In genomic region chr7:66179711-66180110, GRCm38 (mm10) we compare ENCODE assay signal across 15 mouse cellular contexts.
DNase-seq lines count a peak whose midpoint lies in the region; ATAC-seq and TF ChIP-seq lines count a peak whose summit lies in the region.
"Had no signal": no experiment of that assay in that cellular context is flagged by ENCODE, and none has a peak within 500 bp of the region (broad histone marks: within the 10 kb centered on the region; RNA-seq: fewer than 3 reads in every experiment).

No protein-coding gene starts in this region.

- H3K36me3 ChIP-seq in limb, embryonic 15.5 days, result peaks cover 12% of the 10 kb centered on the region
- peaks cover 16% of the 10 kb centered on the region for H3K36me3 ChIP-seq in limb, embryonic 10.5 days
- peaks cover 3% of the 10 kb centered on the region; the same call in 1 of the 2 replicates for H3K36me3 ChIP-seq in liver, postnatal 0 days (replicated peaks; ENCODE audit: insufficient read depth, low read length)

- TF ChIP-seq EP300 in liver, postnatal 0 days (IDR thresholded peaks at IDR 0.05; ENCODE audit: low read depth), result no peak

- no peaks in the 10 kb centered on the region for H3K9me3 ChIP-seq in limb, embryonic 15.5 days
- H3K9me3 ChIP-seq in limb, embryonic 10.5 days (replicated peaks), result no peaks in the 10 kb centered on the region
- no peaks in the 10 kb centered on the region for H3K9me3 ChIP-seq in liver, postnatal 0 days (ENCODE audit: low read length)
- H3K9me3 ChIP-seq: heart, embryonic 10.5 days; limb, embryonic 13.5 days; neural tube, embryonic 12.5 days had no signal

- H3K27ac ChIP-seq in limb, embryonic 15.5 days, result peak overlapping the region; percentile 50; the same call in 1 of the 2 replicates
- no peak overlapping the region for H3K27ac ChIP-seq in limb, embryonic 10.5 days
- H3K27ac ChIP-seq in liver, postnatal 0 days (ENCODE audit: low read depth), result no peak overlapping the region
- H3K27ac ChIP-seq: hindbrain, embryonic 14.5 days; limb, embryonic 13.5 days; neural tube, embryonic 12.5 days had no signal

- no peak overlapping the region for H3K4me2 ChIP-seq in limb, embryonic 15.5 days
- no peak overlapping the region for H3K4me2 ChIP-seq in liver, postnatal 0 days (ENCODE audit: low read depth, low read length)
- H3K4me2 ChIP-seq: hindbrain, embryonic 14.5 days; limb, embryonic 13.5 days; neural tube, embryonic 12.5 days had no signal

- no peak for TF ChIP-seq CTCF in liver, postnatal 0 days (IDR thresholded peaks at IDR 0.05; ENCODE audit: low read depth)

- no peak for ATAC-seq in limb, embryonic 15.5 days (ENCODE audit: insufficient number of reproducible peaks, low FRiP score, low TSS enrichment, low read depth)
- ATAC-seq in CD4-positive, CD25-positive, alpha-beta regulatory T cell, adult 4 months, result peak; percentile 38
- peak; percentile 45 for ATAC-seq in inflammation-experienced regulatory T-cells, adult 6 months
- no peak for ATAC-seq in liver, postnatal 0 days
- no peak for ATAC-seq in erythroblast, adult 5-6 weeks (replicated peaks; ENCODE audit: low FRiP score, poor library complexity, severe bottlenecking)

- H3K27me3 ChIP-seq in limb, embryonic 15.5 days, result no peaks in the 10 kb centered on the region
- H3K27me3 ChIP-seq in limb, embryonic 10.5 days (ENCODE audit: low read depth, poor library complexity, severe bottlenecking), result no peaks in the 10 kb centered on the region
- H3K27me3 ChIP-seq in liver, postnatal 0 days (ENCODE audit: insufficient read depth, low read length), result no peaks in the 10 kb centered on the region
- H3K27me3 ChIP-seq: limb, embryonic 13.5 days; neural tube, embryonic 12.5 days had no signal

- peak; percentile 38 to 47 for DNase-seq in cerebellum, postnatal 10 days
- no peak for DNase-seq in cerebellum, postnatal 4 days (ENCODE audit: low spot score in 2 of 2)
- DNase-seq in limb, embryonic 10.5 days (ENCODE audit: low spot score), result no peak
- no peak for DNase-seq in liver, postnatal 0 days
- DNase-seq: cerebellum, adult 18-20 months; kidney, adult 18-20 months; midbrain, embryonic 14.5 days had no signal

- H3K9ac ChIP-seq in limb, embryonic 15.5 days, result no peak overlapping the region
- no peak overlapping the region for H3K9ac ChIP-seq in liver, postnatal 0 days (replicated peaks)
- H3K9ac ChIP-seq: hindbrain, embryonic 14.5 days; limb, embryonic 13.5 days; neural tube, embryonic 12.5 days had no signal

- 80% methylated on average over 7 of the region's 7 CpGs for WGBS in limb, embryonic 15.5 days
- WGBS in limb, embryonic 10.5 days, result 87% methylated on average over 7 of the region's 7 CpGs
- 62% methylated on average over 7 of the region's 7 CpGs for WGBS in liver, postnatal 0 days (ENCODE audit: insufficient replicate concordance)

- no peak overlapping the region for H3K4me3 ChIP-seq in limb, embryonic 15.5 days
- H3K4me3 ChIP-seq in limb, embryonic 10.5 days, result no peak overlapping the region
- H3K4me3 ChIP-seq in liver, postnatal 0 days (ENCODE audit: low read depth, low read length), result no peak overlapping the region
- H3K4me3 ChIP-seq: heart, embryonic 10.5 days; limb, embryonic 13.5 days; neural tube, embryonic 12.5 days had no signal

- peaks cover 22% of the 10 kb centered on the region for H3K4me1 ChIP-seq in limb, embryonic 15.5 days
- H3K4me1 ChIP-seq in limb, embryonic 10.5 days, result peaks cover 16% of the 10 kb centered on the region; the same call in 1 of the 2 replicates
- H3K4me1 ChIP-seq in liver, postnatal 0 days (ENCODE audit: insufficient read depth), result peaks cover 26% of the 10 kb centered on the region
- H3K4me1 ChIP-seq: neural tube, embryonic 12.5 days had no signal

Comparison
In these comparisons a context has a peak if more than half of its experiments do, and no peak if none do; other contexts are left out.
1. DNase-seq: peak in cerebellum, postnatal 10 days (2 of 2); none in cerebellum, postnatal 4 days (0 of 2), limb, embryonic 10.5 days (single experiment) and liver, postnatal 0 days (single experiment).
2. ATAC-seq: peak in CD4-positive, CD25-positive, alpha-beta regulatory T cell, adult 4 months (single experiment) and inflammation-experienced regulatory T-cells, adult 6 months (single experiment); none in limb, embryonic 15.5 days (single experiment), liver, postnatal 0 days (single experiment) and erythroblast, adult 5-6 weeks (single experiment).